Mouse (Mus musculus) G1E (cell line): ENCODE results near the gene Fancc. TPM values are rescaled to one million over a fixed set of nuclear protein-coding genes. Genes with fewer than 3 reads are reported as not detected.

Experiments
- ATAC-seq: 2 replicates; pipeline ENCODE4 v1.8.0; 2016; ENCODE audit warnings: mild to moderate bottlenecking; ENCODE audit not compliant: insufficient number of reproducible peaks, poor library complexity, low FRiP score, severe bottlenecking; ENCODE audit errors: extremely low read depth
- DNase-seq: peaks from one replicate; pipeline ENCODE4 v3.0.0; 2012; ENCODE audit warnings: low spot score
- H3K27me3 ChIP-seq: 2 replicates; pipeline ENCODE4 v1.6.1; 2012; ENCODE audit warnings: mild to moderate bottlenecking, low read length, inconsistent platforms; ENCODE audit not compliant: insufficient read depth
- H3K36me3 ChIP-seq: replicated peaks from 2 replicates; pipeline ENCODE3; 2012; ENCODE audit warnings: mild to moderate bottlenecking, inconsistent platforms
- H3K4me1 ChIP-seq: 2 replicates; pipeline ENCODE4 v1.6.1; 2012; ENCODE audit warnings: low read depth, low read length, inconsistent platforms, mixed read lengths; ENCODE audit not compliant: insufficient read depth
- H3K4me3 ChIP-seq: 2 replicates; pipeline ENCODE4 v1.5.1; 2012; ENCODE audit warnings: low read depth, mild to moderate bottlenecking, inconsistent platforms, low read length, moderate library complexity, mixed read lengths
- H3K9me3 ChIP-seq: replicated peaks from 2 replicates; pipeline ENCODE4 v1.6.1; 2012; ENCODE audit warnings: inconsistent platforms
- CTCF ChIP-seq: IDR thresholded peaks from 2 replicates; pipeline ENCODE4 v1.5.1; 2012; ENCODE audit warnings: low read depth, low read length, inconsistent platforms, mixed read lengths
- GATA1 ChIP-seq: IDR thresholded peaks from 2 replicates; pipeline ENCODE4 v1.6.1; 2012; ENCODE audit warnings: borderline replicate concordance, low read length, inconsistent platforms, mixed read lengths
- GATA2 ChIP-seq: IDR thresholded peaks from 2 replicates; pipeline ENCODE4 v1.6.1; 2012; ENCODE audit warnings: low read depth, low read length, inconsistent platforms, borderline replicate concordance
- POLR2AphosphoS5 ChIP-seq: IDR thresholded peaks from 2 replicates; pipeline ENCODE4 v1.6.1; 2012; ENCODE audit warnings: low read depth, low read length, inconsistent platforms; ENCODE audit not compliant: insufficient replicate concordance
- TAL1 ChIP-seq: conservative IDR thresholded peaks from 2 replicates; pipeline ENCODE4 v1.6.1; 2012; ENCODE audit warnings: low read depth, low read length, inconsistent platforms, mixed read lengths
- polyA plus RNA-seq: library from polyadenylated mRNA; stranded (reverse); fragments of >175 nt; gene quantifications from 2 replicates; pipeline ENCODE4 v1.2.3, GENCODE M21; 2012
- total RNA-seq, 2 experiments: library from RNA; stranded (forward) in 1 of 2; stranded (reverse) in 1 of 2; fragments of 200-1000 nt in 1 of 2; fragments of >200 nt in 1 of 2; fragmentation: Nextera tagmentation in 1 of 2; gene quantifications; 2 replicates each; pipeline ENCODE4 v1.2.3; 2014 to 2017

Gene Fancc
- total and polyA plus RNA-seq, 3 experiments = 2.7 to 13.7 (median 6.8) TPM

GRCm38 (mm10) chr13:63412662-63413061 is 84.4 kb downstream of the Fancc start:
- no peaks in the 10 kb centered on the region for H3K9me3 ChIP-seq
- no peak for TF ChIP-seq GATA1
- no peak for TF ChIP-seq TAL1
- no peak for TF ChIP-seq CTCF
- TF ChIP-seq GATA2 = no peak
- TF ChIP-seq POLR2AphosphoS5 = no peak
- DNase-seq = no peak
- H3K4me3 ChIP-seq = no peak overlapping the region
- ATAC-seq = no peak
- H3K27me3 ChIP-seq = no peaks in the 10 kb centered on the region
- H3K4me1 ChIP-seq = peaks cover 45% of the 10 kb centered on the region
- peaks cover 8% of the 10 kb centered on the region for H3K36me3 ChIP-seq

GRCm38 (mm10) chr13:63411310-63412022 is 85.6 kb downstream of the Fancc start:
- no peak for DNase-seq
- TF ChIP-seq GATA1 (no peak), GATA2 (no peak), POLR2AphosphoS5 (no peak), CTCF (no peak)
- Histone ChIP-seq H3K4me1 (peaks cover 45% of the 10 kb centered on the region), H3K9me3 (no peaks in the 10 kb centered on the region), H3K4me3 (peak overlapping the region; percentile 42; the same call in 1 of the 2 replicates), H3K36me3 (peaks cover 8% of the 10 kb centered on the region), H3K27me3 (no peaks in the 10 kb centered on the region)
- peak; percentile 52; the same call in 1 of the 2 replicates for ATAC-seq

GRCm38 (mm10) chr13:63410578-63411298 is 86.3 kb downstream of the Fancc start:
- no peak for TF ChIP-seq POLR2AphosphoS5
- no peak for TF ChIP-seq CTCF
- no peak for TF ChIP-seq GATA2
- TF ChIP-seq GATA1 = no peak
- TF ChIP-seq TAL1 = no peak; the same call in 1 of the 2 replicates
- peaks cover 45% of the 10 kb centered on the region for H3K4me1 ChIP-seq
- peaks cover 8% of the 10 kb centered on the region for H3K36me3 ChIP-seq
- DNase-seq (peak; percentile 26), ATAC-seq (peak; percentile 83)
- peak overlapping the region; percentile 42; the same call in 1 of the 2 replicates for H3K4me3 ChIP-seq
- H3K27me3 ChIP-seq = no peaks in the 10 kb centered on the region
- H3K9me3 ChIP-seq = no peaks in the 10 kb centered on the region

GRCm38 (mm10) chr13:63405151-63405550 is 91.9 kb downstream of the Fancc start:
- no peak for ATAC-seq

GRCm38 (mm10) chr13:63404657-63405056 is 92.4 kb downstream of the Fancc start:
- DNase-seq = no peak
- no peak for ATAC-seq
- H3K4me3 ChIP-seq = no peak overlapping the region
- peaks cover 5% of the 10 kb centered on the region for H3K36me3 ChIP-seq
- no peaks in the 10 kb centered on the region for H3K9me3 ChIP-seq
- H3K27me3 ChIP-seq = no peaks in the 10 kb centered on the region
- H3K4me1 ChIP-seq = peaks cover 13% of the 10 kb centered on the region
- TF ChIP-seq TAL1 (no peak), POLR2AphosphoS5 (no peak), GATA1 (no peak), CTCF (no peak), GATA2 (no peak)

More at GRCm38 (mm10) chr13:63405151-63405550, 91.9 kb downstream of the Fancc start:
- no peak for DNase-seq
- Histone ChIP-seq H3K4me3 (no peak overlapping the region), H3K4me1 (peaks cover 18% of the 10 kb centered on the region), H3K27me3 (no peaks in the 10 kb centered on the region), H3K9me3 (no peaks in the 10 kb centered on the region), H3K36me3 (peaks cover 2% of the 10 kb centered on the region)
- no peak for TF ChIP-seq POLR2AphosphoS5
- TF ChIP-seq TAL1 = no peak
- TF ChIP-seq CTCF = no peak

- Histone ChIP-seq H3K36me3 (peaks cover 10% of the 10 kb centered on the region), H3K9me3 (no peaks in the 10 kb centered on the region), H3K27me3 (no peaks in the 10 kb centered on the region), H3K4me3 (no peak overlapping the region), H3K4me1 (peaks cover 2% of the 10 kb centered on the region; the same call in 1 of the 2 replicates)
- DNase-seq (no peak), ATAC-seq (no peak)
- no peak for TF ChIP-seq TAL1
- no peak for TF ChIP-seq GATA1
- no peak for TF ChIP-seq CTCF
- TF ChIP-seq POLR2AphosphoS5 = no peak
- no peak for TF ChIP-seq GATA2
Observed at GRCm38 (mm10) chr13:63402823-63403222, 94.3 kb downstream of the Fancc start.
